Mouse (Mus musculus): ENCODE data around the gene Olfr20. TPM values are rescaled to one million over a fixed set of nuclear protein-coding genes. Genes with fewer than 3 reads are reported as not detected.
A peak's percentile ranks its signal among the peaks of the same experiment; 100 is the strongest.

Gene Olfr20
- total and polyA plus RNA-seq, 3 experiments = not detected

- peak overlapping the region; percentile 74 for H3K4me2 ChIP-seq (ENCODE audit: insufficient read depth, low read depth, poor library complexity, severe bottlenecking)
- peaks cover 59% of the 10 kb centered on the region for H3K27me3 ChIP-seq (replicated peaks)
- dilution Hi-C loops (cut with MboI; ENCODE audit: extremely low pct_ligation_motif_present, extremely low pct_unique_long_range_greater_than_20kb, low sequenced_read_pairs) (no loop called here), in situ Hi-C loops (cut with MboI; ENCODE audit: low pct_ligation_motif_present, low pct_unique_long_range_greater_than_20kb, low sequenced_read_pairs) (no loop called here)
- H3K9me3 ChIP-seq (replicated peaks; ENCODE audit: low read length) = peaks cover 2% of the 10 kb centered on the region
- H3K36me3 ChIP-seq (replicated peaks in 1 of 2; ENCODE audit: control insufficient read depth in 1 of 2, insufficient read depth in 1 of 2, low read length in 1 of 2) = no peaks in the 10 kb centered on the region
- no peak overlapping the region for H3K27ac ChIP-seq (ENCODE audit: insufficient read depth, low read depth)
- H3K9ac ChIP-seq (ENCODE audit: insufficient read depth, low read depth) = no peak overlapping the region
- H3K4me1 ChIP-seq (ENCODE audit: control insufficient read depth in 1 of 2, insufficient read depth in 2 of 2) = peaks cover 0 to 5% of the 10 kb centered on the region in 2 experiments; a peak in 1 of 4 replicates
- peak; percentile 10 for DNase-seq (ENCODE audit: extremely low read depth)
- H3K79me2 ChIP-seq (replicated peaks; ENCODE audit: control insufficient read depth, extremely low read depth, insufficient read depth, poor library complexity, severe bottlenecking) = no peaks in the 10 kb centered on the region
- H3K4me3 ChIP-seq (replicated peaks in 1 of 3; ENCODE audit: low read depth in 2 of 3, low read length in 2 of 3, poor library complexity in 1 of 3) = no peak overlapping the region
- TF ChIP-seq TCF12 (IDR thresholded peaks at IDR 0.05; ENCODE audit: low read depth, low read length) (0 out of 2 replicates have a peak, but pooled peaks have one; percentile 12), MXI1 (IDR thresholded peaks at IDR 0.05; ENCODE audit: low read depth, low read length) (no peak), ZMIZ1 (IDR thresholded peaks at IDR 0.05; ENCODE audit: low read depth, low read length) (no peak), E2F4 (IDR thresholded peaks at IDR 0.05; ENCODE audit: insufficient replicate concordance, low read depth, low read length) (no peak), RCOR1 (conservative IDR thresholded peaks at IDR 0.05; ENCODE audit: low read depth, low read length) (peak; percentile 26; the same call in 1 of the 2 replicates), UBTF (IDR thresholded peaks at IDR 0.05; ENCODE audit: low read depth, low read length) (no peak), CHD2 (IDR thresholded peaks at IDR 0.05; ENCODE audit: low read length) (no peak), MAZ (IDR thresholded peaks at IDR 0.05; ENCODE audit: low read depth, low read length) (no peak), MEF2A (IDR thresholded peaks at IDR 0.05; ENCODE audit: borderline replicate concordance, low read depth, low read length) (peak; percentile 49; the same call in 1 of the 2 replicates), JUND (conservative IDR thresholded peaks at IDR 0.05; ENCODE audit: low read depth, low read length) (peak; percentile 79), ETS1 (conservative IDR thresholded peaks at IDR 0.05; ENCODE audit: low read depth, low read length) (peak; percentile 82), IRF4 (IDR thresholded peaks at IDR 0.05; ENCODE audit: low read depth, low read length) (peak; percentile 92), ZC3H11A (IDR thresholded peaks at IDR 0.05; ENCODE audit: low read depth, low read length) (no peak), MAX (IDR thresholded peaks at IDR 0.05; ENCODE audit: low read length) (peak; percentile 26; the same call in 1 of the 2 replicates), SIN3A (IDR thresholded peaks at IDR 0.05; ENCODE audit: low read length) (no peak), ZKSCAN1 (IDR thresholded peaks at IDR 0.05; ENCODE audit: borderline replicate concordance, low read depth, low read length) (no peak), EP300 (IDR thresholded peaks at IDR 0.05; ENCODE audit: low read length) (peak; percentile 84), ELF1 (IDR thresholded peaks at IDR 0.05; ENCODE audit: low read depth, low read length) (no peak), NRF1 (IDR thresholded peaks at IDR 0.05; ENCODE audit: low read depth, low read length) (no peak), KAT2A (IDR thresholded peaks at IDR 0.05; ENCODE audit: insufficient replicate concordance, low read length) (no peak), MAFK (IDR thresholded peaks at IDR 0.05; ENCODE audit: insufficient replicate concordance, low read length) (no peak), POLR2A (IDR thresholded peaks at IDR 0.05; ENCODE audit: low read depth, low read length) (no peak), TBP (conservative IDR thresholded peaks at IDR 0.05; ENCODE audit: low read depth, low read length) (no peak), RAD21 (IDR thresholded peaks at IDR 0.05; ENCODE audit: low read depth, low read length) (no peak), ZNF384 (IDR thresholded peaks at IDR 0.05; ENCODE audit: low read depth, low read length) (no peak), HCFC1 (IDR thresholded peaks at IDR 0.05; ENCODE audit: low read depth, low read length) (no peak), USF1 (IDR thresholded peaks at IDR 0.05; ENCODE audit: low read depth, low read length) (no peak), JUN (IDR thresholded peaks at IDR 0.05; ENCODE audit: insufficient read depth, low read depth, low read length) (peak; percentile 76), BHLHE40 (IDR thresholded peaks at IDR 0.05; ENCODE audit: low read depth, low read length) (peak; percentile 91), NELFE (IDR thresholded peaks at IDR 0.05; ENCODE audit: low read depth, low read length) (no peak), SMC3 (IDR thresholded peaks at IDR 0.05; ENCODE audit: low read depth, low read length) (no peak), CHD1 (IDR thresholded peaks at IDR 0.05; ENCODE audit: low read depth, low read length) (no peak), PAX5 (IDR thresholded peaks at IDR 0.05; ENCODE audit: low read length) (no peak), MYC (IDR thresholded peaks at IDR 0.05; ENCODE audit: low read depth, low read length) (peak; percentile 59; the same call in 1 of the 2 replicates), CTCF (conservative IDR thresholded peaks at IDR 0.05 in 1 of 2, IDR thresholded peaks at IDR 0.05 in 1 of 2; ENCODE audit: low read depth in 2 of 2, low read length in 2 of 2) (no peak), POLR2AphosphoS2 (IDR thresholded peaks at IDR 0.05; ENCODE audit: low read depth, low read length) (no peak), GABPA (IDR thresholded peaks at IDR 0.05; ENCODE audit: insufficient replicate concordance, low read depth, low read length) (no peak), USF2 (conservative IDR thresholded peaks at IDR 0.05; ENCODE audit: low read depth, low read length) (no peak)
Observed at GRCm38 (mm10) chr11:73323906-73324830, 26.4 kb upstream of the Olfr20 start.

All from CH12.LX (cell line).